Mouse (Mus musculus) embryo, embryonic 11.5 days (tissue): ENCODE data around the gene Zdhhc19.
A peak's percentile ranks its signal among the peaks of the same experiment; 100 is the strongest.

ENCODE experiments used
- DNase-seq: peaks from one replicate; pipeline ENCODE4 v3.0.0-alpha.2; 2012; ENCODE audit warnings: low read depth, low spot score

Gene Zdhhc19

DNA sequence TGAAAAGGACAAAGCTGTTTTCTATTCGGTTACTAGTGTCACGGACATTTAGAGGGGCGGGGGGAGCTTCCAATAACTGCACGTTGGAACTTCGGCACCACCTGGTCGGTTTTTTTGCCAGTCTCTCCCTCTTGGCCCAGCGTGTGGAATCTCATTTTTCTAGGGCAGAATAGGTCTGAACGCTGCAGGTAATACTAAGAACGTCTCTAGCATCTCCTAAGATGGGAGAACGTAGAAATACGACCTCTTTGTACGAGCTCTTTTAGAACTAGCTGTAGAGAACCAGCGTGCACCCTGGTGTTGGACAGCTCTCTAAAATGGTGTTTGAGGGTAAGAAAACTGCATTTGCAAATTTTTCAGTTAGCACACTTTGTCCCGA is 113.3 kb downstream of the Zdhhc19 start:
- DNase-seq = peak; percentile 14

GRCm38 (mm10) chr16:32610460-32611255 is 114.6 kb downstream of the Zdhhc19 start:
- DNase-seq = no peak
